Mouse (Mus musculus) heart, adult 11 months (tissue): ENCODE measurements around the gene Rph3al.
A peak's percentile ranks its signal among the peaks of the same experiment; 100 is the strongest.

ENCODE experiments used
- DNase-seq: peaks from one replicate; pipeline ENCODE4 v3.0.0; 2022

The Rph3al gene

DNA sequence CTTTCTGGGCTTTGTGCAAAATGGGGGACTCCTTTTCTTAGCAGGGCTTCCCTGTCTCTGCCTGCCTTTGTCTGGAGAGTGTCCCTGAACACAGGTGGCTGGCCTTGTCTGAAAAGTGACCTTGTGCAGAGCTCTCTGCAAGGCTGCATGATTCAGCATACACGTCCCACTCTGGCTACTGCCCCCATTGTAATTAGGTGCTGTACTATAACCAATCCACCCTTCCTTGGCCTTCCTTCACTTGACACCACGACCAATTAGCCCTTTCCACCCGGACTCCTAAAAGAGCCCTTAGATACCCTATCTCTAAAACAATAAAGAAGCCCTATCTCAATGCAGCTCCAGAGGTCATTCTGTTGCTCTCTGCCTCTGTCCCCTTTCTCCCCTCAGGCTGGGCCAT, 10.6 kb upstream of the Rph3al start:
- peak; percentile 85 for DNase-seq

DNA sequence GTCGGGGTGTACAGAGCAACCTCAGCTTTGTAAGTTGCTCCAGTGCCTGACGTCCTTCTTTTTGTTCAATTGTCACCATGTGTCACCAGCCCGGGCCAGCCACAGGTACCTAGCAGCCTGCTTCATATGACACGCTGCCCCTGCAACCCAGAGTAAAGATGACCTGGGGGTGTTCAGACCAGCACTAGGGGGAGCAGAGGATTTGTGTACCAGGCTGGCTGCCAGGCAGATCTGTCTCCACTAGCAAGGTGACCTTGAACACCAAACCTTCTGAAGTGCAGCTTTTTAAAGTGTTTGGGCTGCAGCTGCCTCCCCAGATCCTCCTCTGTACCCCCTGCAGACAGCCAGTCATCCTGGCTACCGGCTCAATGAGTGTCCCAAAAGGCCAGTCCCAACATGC, 9.0 kb upstream of the Rph3al start:
- DNase-seq, result no peak

DNA sequence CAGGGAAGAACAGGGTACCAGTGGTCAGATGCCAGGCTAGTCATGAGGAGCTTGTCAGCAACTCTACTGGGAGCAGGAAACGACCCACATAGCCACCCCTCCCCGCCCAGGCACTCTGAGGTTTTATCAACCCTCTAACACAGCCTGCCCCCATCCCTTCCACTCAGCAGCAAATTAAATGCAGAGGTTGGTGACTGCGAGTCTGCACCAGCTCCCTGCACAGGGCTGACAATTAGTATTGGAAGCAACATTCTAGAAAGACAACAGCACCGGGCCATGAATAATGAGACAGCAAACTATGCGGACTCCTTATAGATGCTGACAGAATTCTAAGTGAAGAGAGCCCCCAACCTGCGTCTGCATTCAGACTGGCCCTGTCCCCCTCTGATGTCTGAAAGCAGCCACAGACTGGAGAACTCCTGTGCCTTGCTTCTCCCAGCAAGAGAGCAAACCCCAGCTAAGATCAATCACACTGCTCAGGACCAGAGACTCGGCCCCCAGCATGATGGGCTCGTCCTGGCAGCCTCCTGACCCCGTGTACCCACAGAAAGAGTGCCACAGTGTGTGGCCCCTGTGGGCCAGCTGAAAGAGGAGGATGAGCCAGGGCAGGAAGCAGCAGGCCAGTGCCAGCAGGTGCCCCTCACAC, 7.7 kb upstream of the Rph3al start:
- no peak for DNase-seq

DNA sequence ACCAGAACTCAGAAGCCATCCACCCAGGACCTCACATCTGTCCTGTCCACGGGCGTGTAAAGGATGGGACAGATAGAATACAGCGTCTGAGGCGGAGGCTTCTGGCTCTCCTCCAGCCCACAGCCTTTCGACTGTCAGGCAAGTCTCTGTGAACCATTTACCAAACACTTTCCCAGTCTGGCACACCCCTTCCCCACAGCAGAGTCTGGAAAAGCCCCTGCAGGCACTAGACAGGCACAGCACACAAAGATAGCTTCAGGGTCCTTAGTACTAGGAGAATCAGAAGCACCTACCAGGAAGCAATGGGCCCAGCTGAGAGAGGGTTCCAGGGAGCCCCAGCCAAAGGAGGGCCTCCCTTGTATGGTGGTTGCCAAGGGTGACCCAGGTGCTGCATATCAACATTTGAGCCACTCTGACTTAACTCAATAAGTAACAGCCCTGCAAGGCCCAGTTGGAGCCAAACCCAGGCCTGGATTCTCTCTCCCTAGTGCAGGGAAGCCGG, 808 bp downstream of the Rph3al start:
- DNase-seq, result peak; percentile 98

DNA sequence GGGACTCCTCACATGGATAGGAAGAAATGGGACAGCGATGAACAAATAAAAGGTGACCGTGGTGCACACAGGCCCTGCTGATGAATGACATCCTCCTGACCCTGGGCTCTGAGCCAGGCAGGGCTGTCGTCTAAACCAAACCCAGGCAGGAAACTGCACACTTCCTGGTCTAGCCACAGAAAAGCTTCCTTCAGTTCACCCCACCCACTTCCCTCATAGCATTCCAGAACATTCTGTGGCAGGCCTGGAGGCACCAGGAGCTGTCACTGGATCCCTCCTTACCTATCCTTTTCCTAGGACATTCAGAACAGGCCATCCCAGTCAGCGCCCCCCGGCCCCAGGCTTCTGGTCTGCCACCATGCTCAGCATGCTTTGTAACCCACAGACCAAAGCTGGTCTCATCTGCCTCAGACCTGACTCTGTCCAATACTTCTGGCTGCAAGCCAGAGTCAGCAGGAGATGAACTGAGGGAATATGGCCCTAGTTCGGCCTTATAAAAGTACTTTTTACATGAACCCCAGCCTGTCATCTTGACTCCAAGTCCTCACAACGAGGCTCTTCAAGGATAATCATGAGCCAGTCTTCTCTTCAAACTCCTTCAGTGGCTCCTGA, 2.3 kb downstream of the Rph3al start:
- peak; percentile 99 for DNase-seq

DNA sequence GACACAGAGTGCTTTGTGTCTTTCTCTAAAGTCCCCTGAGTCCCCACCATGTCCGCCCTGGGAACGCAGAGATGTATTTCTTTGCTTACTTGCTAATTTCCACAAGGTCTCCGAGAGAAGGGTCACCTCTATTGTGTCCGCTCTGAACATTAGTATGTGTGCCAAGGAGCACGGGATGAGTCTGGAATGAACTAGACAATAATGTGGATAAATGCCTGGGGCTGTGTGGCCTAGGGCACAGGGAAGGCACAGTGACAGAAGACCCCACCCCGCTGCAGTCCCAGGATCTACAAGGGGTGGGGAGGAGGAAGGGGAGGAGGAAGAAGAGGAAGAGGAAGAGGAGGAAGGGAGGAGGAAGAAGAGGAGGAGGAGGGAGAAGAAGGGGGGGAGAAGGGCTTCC, 3.8 kb downstream of the Rph3al start:
- peak; percentile 95 for DNase-seq

DNA sequence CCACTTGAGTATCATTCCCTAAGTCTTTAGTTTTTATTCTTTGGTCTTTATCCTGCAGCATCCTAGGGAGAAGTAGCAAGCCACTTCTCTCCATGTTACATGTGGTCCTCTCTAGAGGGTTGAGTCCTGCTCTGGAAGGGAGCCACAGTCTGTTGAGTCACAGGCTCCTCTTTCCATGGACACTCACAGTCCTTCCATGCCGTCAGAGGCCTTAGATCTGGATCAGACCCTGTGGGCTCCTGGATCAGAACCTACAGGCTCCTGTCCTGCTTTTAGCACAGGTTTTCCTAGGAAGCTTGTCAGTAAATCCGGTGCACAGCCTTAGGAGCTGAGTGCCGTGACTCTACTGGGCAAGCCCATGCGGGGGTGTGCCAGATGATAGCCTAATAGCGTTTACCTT, 4.9 kb downstream of the Rph3al start:
- no peak for DNase-seq

DNA sequence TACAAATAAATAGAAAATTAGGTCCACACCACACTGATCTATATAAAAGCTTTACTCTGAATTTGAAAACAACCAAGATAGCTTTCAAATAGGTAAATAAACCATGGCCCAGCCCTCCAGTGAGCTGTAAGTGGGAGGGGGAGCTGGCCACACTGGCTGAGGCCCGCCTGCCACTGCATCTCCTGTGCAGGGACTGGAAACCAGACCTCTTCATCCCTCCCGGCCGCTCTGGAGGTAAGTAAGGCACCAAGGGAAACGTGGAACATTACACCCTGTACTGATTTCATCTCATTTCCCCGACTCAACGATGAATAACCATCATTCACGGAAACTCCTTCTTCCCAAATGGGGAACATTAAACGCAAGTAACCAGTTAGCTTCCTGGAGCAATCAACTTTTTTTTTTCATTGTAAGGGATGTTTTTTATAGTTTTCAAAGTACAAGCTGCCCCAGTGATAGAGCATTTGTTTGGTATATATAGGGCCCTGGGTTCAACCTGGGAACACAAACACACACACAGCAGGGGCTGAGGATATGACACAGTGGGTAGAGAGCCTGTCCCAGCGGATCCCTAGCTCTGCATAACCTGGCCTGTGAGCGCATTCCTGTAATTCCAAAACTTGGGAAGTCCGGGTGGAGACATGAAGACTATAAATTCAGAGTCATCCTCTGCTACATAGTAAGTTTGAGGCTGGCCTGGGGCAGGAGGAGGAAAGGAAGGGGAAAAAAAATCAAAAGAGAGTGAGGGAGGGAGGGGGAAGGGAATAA, 7.1 kb downstream of the Rph3al start:
- peak; percentile 94 for DNase-seq

DNA sequence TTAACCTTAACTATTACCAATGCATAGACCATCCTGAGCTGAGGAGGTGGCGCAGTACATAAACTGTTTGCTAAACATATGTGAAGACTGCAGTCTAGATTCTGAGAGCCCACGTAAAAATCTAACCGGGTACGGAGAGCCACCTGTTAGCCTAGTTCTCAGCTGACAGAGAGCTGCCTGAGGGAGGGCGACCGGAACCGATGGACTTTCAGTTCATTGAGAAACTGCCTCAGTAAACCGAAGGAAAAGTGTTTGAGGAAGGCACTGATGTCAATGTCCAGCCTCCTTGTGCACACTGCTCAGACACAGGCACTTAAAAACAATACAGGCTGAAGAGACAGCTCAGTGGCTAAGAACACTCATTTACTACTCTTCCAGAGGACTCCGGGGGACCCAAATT, 8.0 kb downstream of the Rph3al start:
- DNase-seq, result no peak

DNA sequence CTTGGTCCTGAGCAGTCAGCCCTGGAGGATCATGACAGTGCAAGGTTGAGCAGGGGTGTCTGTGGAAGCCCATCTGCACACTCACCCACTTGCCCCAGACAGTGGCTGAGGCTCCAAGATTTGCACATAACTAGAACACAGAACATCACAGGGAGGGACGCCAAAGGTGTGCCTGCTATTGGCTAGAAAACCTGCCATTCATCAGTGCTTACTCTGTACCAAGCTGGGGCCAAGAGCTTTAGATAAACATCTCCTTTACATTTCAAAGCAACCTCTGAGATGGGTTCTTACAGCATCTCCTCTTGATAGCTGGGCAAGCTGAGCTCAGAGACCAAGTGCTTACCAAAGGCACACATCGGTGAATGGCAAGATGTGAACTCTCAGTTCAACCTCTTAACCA, 10.3 kb downstream of the Rph3al start:
- DNase-seq, result no peak

DNA sequence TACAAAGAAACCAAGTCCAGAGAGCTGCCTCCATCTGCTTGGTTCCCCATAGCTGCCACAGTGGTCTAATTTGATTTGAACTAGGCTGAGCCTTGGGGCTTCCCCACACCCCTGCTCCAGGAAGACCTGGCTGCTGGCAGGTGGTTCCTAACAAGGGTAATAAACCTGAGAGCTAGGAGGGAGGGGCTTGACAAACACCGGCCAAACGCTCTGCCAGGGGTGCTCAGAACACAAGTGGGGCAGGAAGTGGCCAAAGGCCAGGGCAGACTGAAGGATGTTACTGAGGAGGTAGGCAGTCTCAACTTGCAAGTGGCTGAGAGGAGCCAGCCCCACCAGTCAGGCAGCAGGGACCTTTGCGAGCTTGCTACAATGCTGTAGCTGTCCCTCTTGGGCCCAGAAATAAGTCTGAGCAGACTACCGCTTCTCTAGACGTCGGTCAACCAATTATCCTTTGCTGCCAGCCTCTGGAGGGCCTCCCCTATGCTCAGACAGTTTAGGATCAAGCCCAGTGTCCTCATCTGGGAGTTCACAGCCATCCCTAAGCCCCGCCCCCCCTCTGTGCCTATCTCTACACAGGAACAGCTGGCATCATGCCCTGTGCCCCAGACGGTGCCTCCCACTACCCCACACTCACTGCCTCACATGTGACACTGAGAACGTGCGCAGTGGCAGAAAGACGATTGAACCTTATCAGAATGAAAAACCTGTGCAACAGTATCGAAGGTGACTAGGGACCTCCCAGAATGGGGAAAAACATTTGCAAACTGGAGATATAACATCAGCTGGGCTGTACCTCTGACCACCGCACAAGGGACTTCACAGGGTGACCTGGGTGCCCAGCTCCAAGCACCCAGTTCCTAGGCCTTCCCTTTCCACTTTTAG, 11.6 kb downstream of the Rph3al start:
- DNase-seq, result no peak

DNA sequence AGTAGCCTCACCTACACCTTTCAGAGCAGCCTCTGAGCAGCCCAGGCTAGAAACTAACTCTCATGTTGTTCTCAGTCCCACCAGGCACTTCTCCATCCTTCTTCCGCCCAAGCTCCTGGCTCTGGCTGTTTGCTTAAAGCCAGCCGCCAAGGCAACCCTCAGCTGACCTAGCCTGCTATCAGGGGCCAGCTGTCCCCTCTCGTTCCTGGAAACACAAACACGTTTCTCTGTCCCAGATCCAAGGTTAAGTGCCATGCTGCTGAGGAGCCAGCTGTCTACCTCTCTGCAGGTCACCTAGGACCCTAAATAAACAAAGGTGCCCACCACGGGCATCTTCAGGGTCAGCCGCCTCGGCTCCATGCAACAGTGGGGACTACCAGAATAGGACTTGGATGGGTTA, 12.4 kb downstream of the Rph3al start:
- DNase-seq, result peak; percentile 96

DNA sequence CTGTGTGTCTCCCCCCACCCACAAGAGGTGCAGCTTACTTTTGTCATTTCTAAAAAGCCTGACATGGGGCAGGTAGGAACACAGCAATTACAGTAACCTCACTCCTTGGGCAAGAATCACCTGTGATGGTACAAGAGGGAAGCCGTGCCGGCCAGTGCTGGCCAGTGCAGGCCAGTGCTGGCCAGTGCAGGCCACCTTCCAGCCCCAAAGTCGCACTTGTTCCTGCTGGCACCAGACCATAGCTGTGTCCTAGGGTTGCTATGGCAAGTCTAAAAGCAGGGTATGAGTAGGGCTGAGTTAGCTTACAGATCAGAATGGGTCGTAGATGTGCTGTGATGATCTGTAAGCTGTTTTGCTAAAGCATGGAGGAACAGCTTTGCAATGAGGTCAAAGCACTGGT, 15.5 kb downstream of the Rph3al start:
- DNase-seq, result no peak

DNA sequence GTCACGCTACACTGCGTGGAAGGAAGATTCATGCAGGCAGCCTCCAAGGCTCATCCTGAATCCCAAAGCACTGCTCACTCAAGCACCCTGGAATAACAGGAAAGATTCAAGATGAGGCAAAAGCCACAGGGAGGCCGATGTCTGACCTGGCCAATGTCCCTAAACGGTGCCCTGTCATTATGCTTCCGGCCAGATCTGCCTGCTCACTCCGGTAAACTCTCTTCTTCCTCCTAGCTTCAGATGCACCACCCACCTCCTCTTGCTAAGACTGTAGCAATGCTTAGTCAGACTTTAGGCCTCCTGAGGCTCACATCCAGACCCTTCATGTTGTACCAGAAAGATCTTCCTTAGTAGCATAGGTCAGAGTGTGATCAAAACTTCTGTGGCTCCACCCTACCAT, 19.1 kb downstream of the Rph3al start:
- peak; percentile 74 for DNase-seq

DNA sequence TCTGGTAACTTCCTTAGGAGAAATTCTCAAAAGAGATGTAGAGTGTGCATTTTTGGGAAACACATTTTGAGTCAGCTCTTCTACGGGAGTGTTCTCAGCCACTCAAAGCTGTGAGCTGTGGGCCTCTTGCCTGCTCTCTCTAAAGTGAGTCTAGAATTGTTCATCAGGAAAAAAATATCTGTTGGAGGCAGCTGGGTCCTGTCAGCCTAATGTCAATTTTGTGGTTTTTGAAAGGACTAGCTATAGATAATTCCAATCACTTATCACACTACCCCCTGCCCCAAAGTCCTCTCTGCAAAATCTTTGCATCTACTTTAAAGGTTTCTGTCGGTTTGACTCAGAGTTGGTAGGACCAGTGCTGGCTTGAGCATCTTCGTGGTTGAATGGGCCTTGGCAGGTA, 20.9 kb downstream of the Rph3al start:
- no peak for DNase-seq

DNA sequence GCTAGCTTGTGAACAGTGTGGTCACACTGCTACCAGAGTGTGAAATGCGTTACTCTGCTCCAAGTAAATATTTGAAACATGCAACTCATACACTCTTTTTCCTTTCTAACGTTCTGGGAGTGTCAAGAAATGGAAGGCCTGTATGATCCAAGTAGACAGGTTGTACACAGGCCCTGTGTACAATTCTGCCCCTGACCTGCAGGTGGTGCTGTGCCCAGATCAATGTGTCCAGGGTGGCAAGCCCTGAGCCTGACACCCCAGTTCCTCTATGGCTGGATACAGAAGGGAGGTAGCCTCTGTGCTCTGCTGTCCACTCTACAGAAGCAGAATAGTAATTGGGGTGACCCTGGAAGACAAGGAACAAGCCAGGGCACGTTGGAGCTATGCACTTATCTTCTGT, 24.3 kb downstream of the Rph3al start:
- peak; percentile 97 for DNase-seq

DNA sequence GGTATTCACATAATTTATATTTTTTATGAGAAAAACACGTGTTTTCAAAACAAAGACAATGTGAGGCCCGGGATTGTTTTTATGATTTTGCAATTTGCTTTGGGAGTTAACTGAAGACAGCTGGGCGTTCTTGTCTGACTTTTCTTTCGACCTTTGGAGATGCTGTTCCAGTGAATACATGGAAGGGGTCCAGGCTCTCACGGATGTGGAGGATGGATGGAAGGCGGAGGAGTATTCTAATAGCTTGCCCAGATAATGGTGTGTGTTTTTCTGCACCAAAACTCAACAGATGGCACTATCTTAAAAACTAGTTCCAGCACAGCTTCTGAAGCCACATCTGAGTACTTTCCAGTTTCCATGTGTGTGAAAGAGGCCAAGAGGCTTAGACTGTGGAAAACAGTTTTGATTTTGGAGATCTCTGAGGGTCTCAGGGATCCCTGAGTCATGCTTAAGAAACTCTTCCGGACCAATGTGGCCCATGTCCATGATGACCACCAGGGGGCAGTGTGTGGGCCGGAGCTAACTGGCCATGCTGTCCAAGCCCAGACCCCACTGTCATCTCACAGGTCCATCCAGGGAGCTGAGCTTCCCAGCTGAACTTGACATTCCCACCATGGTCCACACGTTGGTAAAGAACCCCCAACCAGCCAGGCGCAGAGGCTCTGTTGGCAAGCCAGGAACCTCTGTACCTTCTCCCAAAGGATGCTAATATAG, 25.1 kb downstream of the Rph3al start:
- DNase-seq, result peak; percentile 96

DNA sequence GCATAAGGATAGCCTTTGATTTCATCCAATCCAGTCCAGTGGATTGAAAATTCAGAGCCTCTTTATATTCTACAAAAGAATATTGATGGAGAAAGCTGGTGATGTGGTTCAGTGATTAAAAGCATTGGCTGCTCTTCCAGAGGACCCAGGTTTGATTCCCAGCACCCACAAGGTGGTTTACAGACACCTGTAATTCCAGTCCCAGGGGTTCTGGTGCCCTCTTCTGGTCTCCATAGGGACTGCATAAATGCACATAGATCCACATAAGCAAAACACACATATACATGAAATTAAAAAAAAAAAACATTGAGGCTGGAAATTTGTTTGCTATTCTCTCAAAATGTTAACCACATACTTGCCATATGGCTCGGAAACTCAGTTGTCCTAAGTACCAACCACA, 26.3 kb downstream of the Rph3al start:
- peak; percentile 84 for DNase-seq

DNA sequence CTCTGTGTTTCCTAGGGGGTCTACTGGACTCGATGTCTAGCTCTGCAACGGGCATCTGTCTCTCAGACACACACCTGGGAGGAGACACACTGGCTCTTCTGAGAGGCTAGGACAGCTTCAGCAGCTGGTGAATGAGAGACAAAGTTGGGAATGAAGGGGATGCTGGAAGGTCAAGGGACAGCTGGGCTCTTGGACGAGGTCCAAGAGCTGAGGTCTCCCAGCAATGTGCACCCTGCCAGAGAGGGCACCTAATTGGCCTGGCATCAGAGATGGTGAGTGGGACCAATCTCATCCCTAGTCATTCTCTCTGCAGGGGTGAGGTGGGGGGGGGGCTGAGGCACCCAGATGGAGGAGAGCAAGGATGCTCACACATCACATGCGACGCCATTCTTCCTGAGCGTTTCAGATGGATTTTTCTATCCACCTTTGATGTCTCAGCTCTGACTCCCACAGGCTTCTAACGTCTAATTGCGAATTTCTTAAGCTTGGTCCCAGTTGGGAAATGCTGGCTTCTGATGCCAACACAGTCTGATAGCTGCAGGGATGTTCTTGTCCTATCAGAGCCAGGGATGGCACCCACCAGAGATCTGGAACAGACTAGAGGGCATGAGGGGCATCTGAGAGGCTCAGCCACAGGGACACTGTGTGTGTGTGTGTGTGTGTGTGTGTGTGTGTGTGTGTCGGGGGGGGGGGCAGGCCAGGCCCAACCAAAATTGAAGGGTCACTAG, 28.4 kb downstream of the Rph3al start:
- DNase-seq, result peak; percentile 88

DNA sequence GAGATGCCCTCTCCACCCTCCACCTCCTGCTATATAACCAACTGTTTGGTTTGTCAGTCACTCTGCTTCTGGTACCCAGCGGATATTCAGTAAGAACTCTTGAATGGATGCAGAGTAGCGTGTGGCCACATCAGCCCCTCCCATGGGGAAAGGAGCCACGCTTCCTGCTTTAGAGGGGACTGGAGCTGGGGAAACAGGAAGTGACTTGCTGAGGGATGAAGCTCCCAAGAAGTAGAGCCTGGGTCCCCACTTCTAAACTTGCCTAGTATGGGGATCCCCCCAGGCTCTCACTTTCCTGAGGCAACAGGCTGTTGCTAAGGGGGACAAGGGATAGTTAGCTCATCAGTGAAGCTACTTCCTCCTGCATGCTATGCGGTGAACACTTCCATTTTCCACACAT, 30.8 kb downstream of the Rph3al start:
- peak; percentile 93 for DNase-seq

DNA sequence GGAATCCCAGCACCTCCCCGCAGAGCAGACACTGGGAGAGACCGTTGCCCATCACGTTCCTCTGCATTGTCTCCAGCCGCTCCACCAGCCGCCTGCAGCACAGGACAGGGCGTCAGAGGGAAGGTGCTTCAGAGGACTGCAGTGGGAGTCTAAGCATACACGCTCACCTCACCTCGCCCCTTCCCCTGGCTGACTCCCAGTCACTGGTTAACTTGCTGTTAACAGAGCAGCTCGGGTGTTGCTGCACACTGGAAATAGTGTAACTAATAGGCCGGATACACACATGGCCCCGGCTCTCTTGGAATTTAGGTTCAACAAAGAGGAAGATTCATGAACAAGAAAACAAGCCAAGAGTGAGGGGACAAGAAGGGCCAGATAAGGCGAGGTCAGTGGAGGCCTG, 31.7 kb downstream of the Rph3al start:
- no peak for DNase-seq

DNA sequence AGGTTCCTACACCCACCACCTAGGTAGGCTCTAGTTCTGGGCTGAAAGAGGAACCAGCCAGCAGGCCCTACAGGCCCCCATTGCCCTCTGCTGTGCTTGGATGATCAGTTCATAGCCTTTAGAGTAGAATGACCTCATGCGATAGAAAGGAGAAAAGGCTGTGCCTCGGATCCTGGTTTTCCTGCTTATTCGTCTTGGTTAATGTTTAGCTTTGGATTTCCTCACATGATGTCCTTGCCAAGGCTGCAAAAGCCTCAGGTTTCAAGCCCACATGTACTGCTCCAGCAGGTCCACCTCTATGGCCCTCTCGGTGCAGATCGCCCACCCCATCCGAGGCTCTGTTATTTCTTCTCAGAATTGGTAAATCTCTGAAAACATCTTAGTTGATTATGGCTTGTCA, 33.2 kb downstream of the Rph3al start:
- no peak for DNase-seq
